Mouse (Mus musculus): ENCODE data around the gene Iqcc.

Iqcc gene

DNA sequence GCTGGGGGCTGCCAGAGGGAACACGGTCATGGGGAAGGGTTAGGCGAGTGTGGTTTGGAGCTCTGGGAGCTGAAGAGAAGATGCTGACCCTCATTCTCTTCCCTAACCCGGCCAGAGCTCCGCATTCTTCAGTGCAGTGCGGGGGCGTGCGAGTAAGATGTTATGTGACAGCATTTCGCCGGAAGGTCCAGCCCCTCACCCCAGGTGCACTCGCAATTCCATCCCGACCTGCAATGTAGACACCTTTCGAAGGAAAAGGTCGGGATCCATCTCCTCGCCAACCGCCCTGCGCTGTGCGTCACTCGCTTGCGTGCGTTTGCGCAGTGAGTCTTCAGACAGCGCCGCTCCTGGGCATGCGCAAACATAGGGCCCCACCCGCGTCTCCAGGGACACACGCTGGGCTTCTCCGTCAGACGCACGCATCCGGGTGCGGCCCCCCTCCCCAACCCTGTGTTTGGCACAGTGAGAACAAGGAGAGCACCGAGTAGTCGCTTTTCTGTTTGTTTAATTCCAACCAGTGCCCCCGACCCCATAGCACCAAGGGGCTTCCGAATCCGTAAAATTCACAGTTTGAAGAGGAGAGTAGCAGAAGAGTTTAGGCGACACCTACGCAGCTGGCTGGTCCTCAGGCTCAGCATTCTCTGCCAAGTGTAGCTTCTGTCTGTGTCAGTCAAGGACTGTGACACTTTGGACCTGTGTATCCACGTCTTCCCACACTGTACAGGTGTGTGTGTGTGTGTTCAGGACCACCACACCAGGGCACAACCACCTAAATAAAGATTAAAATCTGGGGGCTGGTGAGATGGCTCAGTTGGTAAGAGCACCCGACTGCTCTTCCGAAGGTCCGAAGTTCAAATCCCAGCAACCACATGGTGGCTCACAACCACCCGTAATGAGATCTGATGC is at the start of gene Iqcc:
Iqcc (minus strand) TSS at position 314 of the 906 bp plus-strand sequence.
- DNase-seq (ENCODE audit: low read depth), result peak; percentile 82

DNA sequence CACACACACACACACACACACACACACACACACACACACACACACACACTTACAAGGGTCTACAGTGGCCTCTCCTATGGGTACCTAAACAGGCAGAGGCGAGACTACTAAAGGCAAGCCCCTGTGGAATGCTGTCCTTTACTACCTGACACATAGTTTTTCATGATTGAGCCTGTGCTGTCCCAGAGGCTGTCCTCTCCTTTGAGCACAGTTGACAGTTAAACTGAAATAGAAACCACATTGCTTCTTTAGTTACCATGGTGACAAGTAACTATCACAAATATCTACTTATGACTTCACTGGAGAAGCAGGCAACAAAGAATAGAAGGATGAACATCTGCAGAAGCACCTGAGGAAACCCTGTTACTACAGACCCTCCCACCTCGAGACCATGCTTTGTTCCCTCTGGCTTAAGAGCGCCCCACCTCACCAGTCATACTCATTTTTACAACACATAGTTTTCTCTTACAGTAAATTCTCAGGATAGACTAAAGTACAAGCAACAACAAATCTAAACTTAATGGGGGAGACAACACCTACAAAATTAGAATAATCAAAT is 43.4 kb upstream of the Iqcc start:
- DNase-seq (ENCODE audit: low read depth), result no peak

DNA sequence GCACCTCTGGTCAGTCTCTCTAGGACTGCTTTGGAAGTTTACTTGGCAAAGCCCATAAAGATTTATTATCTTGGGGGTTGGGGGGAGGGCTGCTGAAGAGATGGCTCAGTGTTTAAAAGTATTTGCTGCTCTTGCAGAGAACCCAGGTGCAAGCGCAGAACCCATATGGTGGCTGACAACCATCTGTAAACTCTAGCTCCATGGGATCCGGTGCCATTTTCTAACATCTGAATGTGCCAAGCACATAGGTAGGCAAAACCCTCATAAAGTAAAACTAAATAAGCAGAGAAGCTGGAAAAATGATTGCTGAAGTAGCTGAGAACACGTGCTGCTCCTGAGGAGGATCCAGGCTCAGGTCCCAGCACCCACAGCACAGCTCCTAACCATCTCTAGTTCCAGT is 42.7 kb upstream of the Iqcc start:
- DNase-seq (ENCODE audit: low read depth), result no peak

DNA sequence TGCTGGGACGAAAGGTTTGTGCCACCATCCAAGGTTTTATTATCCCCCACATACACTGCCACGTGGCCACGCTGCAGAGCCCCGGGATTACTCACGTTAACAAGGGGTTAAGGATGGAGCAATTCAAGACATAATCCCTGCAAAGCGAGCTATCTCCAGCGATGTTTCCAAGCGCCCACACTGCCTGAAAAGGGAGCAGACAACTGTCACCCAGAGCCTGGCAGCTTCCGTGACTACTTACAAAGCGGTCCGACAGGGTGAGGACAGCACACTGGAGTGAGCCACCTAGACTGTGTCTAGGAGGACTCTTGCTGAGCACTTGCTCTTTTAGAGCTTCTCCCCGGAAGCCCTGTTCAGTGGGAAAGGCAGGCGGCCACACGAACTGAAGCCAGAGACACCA is 35.9 kb upstream of the Iqcc start:
- DNase-seq (ENCODE audit: low read depth), result no peak

DNA sequence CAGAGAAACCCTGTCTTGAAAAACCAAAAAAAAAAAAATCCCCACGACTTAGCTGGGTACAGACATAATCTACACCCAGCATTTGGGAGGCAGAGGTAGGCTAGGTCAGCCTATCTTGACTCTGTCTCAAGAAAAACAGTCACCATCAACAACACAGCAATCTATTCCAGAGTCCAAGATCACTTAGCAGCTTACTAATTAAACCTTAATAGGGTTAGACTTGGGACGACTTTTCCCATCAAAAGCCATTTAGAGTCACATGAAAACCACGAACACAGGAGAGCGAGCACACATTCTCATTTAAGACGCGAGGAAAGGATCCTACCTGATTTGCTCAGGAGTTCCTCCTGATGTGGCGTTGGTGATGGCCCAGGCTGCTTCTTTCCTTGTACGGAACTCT is 31.5 kb upstream of the Iqcc start:
- DNase-seq (ENCODE audit: low read depth), result no peak

DNA sequence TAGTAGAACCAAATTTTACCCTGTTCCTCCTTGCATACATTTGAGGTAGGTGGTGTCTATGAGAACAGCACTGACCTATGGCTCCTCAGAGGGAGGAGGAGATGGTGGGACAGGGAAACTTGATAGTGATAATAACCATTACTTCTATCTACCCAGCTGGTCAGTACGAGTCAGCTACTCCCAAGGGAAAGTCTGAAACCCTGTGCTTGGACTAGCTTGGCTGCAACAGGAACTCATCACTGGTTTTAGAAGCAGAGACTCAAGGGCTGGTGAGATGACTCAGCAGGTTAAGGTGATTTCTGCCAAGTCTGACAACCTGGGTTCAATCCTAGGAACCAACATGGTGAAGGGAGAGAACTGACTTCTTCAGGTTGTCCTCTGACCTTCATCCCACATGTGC is 29.8 kb upstream of the Iqcc start:
- no peak for DNase-seq (ENCODE audit: low read depth)

DNA sequence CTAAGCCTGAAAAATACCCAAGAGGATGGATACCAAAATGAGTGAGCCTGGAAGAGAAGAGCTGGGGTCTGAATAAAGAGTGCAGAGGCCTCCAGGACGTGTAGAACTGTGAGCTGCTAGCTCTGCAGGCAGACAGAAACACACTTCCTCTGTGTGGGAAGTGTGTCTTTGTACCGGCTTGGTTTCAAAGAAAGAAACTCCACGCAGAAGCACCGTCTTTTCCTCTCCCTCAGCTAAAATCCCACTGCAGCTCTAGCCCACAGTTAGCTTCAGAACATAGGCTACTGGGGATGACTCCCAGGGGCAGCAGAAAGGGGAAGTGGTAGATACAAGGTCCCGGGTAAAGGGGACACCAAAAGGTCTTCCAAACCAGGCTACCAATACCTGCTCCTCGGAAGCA is 26.3 kb upstream of the Iqcc start:
- no peak for DNase-seq (ENCODE audit: low read depth)

DNA sequence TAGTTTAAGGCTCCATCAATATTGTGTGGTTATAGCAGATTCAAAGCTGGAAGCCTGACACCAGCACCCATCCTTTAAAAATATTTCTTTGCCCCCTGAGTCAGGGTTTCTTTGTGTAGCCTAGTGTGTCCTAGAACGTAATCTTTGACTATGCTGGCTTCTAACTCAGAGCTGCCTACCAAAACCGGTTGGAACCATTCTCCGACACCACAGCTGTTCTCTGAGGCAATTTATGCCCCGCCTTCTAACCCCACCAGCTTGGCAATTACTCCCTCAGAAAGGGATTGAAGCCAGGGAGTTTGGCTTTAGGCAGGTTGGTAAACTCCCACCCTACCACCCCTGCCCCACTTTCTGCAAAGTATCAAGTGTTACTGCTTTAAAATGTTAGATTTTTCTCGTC is 22.9 kb upstream of the Iqcc start:
- DNase-seq (ENCODE audit: low read depth), result peak; percentile 32

DNA sequence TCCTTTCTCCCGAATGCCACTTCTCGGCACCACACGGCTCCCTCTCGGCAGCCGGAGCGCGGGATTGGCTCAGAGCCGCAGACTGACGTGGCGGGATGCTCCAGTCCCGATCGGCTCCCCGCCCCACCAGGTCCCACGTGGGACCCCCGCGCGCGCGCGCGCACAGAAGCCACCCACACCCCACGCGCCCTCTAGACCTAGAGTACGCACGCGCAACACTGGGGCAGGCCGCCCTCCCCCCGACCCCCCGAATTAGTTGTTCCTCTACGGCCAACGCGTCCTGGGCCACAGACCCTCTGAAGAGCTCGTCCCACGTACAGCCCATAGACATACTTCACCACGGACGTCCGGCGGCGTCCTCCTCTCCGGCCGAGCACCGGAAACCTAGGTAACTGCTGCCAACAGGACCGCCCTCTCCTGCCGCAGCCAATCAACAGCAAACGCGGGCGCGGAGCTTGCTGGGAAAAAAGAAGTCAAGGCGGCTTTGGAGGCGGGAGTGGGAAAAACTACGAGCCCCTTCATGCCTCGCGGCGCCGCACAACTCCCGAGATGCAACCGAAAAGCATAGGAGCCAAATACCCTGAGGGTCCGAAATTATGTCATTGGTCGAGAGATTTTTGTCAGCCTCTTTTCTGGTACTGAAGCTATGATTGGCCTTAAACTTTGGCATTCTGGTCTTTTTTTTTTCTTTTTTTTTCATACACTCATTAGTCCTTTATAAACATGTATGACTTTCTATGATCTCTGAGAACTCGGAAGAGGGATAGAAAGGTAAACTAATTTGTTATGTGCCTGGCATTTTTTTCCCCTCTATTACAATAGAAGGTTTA is 22.0 kb upstream of the Iqcc start, which contains the start of gene Txlna:
Txlna (minus strand) TSS at position 428 of the 830 bp plus-strand sequence.
- peak; percentile 92 for DNase-seq (ENCODE audit: low read depth)

DNA sequence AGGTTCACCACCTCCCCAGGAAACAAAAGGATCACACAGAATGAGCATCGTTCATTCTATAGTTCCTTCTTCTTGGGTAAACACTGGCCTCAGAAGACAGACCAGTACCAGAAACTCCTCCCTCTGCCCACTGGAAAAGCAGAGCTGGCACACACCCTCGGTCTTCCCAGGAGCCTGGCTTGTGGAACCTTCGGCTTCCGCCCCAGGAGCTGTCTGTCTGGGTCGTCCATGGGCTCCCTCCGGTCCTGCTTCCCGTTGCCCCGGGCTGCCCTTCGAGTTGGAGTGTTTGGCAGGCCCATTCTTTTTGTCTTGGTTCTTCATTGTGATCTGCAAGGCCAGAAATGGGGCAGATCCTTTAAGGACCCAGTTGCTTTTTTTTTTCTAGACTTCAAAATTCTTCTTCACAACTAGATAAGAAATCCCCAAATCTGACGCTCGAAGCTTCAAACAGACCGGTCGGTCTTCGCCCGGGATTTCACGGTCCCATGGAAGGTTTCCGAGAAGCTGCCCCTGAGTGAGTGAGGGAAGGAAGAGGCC is 21.3 kb upstream of the Iqcc start:
- peak; percentile 33 for DNase-seq (ENCODE audit: low read depth)

DNA sequence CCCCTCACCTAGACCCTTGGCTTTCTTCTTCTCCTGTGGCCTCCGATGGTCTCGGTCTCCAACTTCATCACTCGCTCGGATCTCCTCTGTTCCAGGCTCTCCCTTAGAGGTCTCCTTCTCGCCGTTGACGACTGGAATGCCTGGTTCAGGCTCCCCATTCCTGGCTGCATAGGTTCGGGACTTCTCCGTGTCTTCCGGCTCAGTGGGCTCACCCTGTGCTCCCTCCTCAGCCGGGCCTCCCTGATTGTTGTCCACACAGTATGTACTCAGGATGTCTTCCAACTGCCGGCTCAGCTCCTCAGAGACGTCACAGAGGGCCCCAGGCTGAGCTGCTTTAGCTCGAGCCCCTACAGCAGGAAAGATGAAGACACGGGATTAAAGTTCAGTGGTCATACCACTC is 20.3 kb upstream of the Iqcc start:
- no peak for DNase-seq (ENCODE audit: low read depth)

DNA sequence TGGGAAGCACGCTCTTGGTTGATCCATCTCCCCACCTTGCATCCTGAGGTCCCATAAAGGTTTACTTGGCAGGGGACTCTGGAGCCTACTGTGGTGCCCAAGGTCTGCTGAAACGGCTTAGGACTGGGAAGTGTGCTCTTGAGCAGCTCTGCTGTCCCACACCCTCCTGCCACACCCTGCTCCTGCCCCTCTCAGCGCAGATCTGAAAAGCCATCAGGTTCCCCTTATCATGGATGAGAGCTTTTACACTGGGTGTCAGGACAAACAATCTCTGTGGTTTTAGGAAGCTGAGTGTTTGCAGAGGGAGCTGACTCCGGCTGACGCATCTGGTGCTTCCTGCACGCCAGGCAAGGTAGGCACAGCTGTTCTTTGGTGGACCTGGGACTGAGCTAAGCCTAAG is 15.0 kb upstream of the Iqcc start:
- no peak for DNase-seq (ENCODE audit: low read depth)

DNA sequence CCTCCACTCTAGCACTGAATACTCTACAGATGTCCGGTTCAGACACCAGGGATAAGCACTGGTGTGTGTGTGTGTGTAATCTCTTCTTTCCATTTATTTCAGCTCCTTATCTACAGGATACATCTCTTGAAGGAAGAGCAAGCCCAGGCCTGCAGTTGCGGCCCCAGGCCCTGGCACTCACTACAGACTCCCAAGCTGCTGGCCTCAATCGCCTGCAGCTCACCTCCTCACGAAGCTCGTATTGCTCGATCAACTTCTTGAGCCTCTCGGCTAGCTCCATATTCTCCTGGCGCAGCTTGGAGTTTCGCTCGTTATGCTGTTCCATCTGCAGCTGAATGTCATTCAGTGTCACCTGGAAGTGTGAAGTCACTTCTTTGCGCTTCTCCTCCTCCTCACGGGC is 13.0 kb upstream of the Iqcc start:
- no peak for DNase-seq (ENCODE audit: low read depth)

DNA sequence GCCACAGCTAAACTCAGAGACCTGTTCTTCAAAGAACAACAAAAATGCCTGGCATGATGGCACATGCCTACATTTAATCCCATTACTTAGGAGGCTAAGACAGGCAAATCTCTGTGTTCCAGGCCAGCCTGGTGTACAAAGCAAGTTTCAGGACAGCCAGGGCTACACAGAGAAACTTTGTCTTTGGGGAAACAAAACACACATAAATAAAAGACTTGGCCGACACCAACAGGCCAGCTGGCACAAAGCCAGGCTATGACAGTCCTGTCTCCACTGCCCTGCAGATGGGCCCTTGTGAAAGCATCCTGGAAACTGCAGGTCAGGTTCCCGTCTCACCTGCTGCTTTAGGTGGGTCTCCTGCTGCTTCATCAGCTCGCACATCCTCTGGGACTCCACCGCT is 12.0 kb upstream of the Iqcc start:
- DNase-seq (ENCODE audit: low read depth), result no peak

DNA sequence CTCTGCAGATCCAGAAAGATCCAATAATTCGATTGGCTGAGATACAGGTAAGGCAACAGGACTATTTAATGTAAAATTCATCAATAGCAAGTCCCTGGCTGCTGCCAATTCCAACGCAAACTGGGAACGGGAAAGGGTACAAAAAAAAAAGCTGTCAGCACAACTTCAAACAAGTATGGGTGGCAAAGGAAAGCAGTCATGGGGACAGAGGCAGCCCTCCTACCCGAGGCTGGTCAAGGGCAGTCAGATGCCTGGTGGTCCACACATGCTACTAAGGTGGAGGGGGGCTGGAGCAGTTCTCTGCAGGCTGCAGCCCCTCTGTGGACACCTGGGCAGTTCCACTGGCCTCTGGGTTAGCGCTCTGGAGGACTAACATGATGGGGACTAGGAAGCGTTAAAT is 7.1 kb upstream of the Iqcc start:
- no peak for DNase-seq (ENCODE audit: low read depth)

DNA sequence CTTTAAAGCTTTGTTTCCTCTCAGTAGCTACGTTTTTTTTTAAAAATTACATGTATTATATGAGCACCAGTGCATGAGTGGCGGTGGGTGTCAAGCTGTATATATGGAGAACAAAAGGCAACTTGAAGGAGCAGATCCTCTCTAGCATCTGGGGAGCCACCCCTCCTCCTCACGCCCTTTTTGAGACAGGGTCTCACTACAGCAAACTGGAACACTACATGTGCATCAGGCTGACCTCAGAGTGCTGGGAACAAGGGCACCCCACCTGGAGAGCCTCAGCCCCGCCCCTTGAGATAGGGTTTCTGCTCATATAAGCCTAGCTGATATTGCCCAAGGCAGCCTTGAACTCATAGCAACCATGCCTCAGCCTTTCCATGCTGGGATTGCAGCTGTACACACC is 6.6 kb upstream of the Iqcc start:
- no peak for DNase-seq (ENCODE audit: low read depth)

DNA sequence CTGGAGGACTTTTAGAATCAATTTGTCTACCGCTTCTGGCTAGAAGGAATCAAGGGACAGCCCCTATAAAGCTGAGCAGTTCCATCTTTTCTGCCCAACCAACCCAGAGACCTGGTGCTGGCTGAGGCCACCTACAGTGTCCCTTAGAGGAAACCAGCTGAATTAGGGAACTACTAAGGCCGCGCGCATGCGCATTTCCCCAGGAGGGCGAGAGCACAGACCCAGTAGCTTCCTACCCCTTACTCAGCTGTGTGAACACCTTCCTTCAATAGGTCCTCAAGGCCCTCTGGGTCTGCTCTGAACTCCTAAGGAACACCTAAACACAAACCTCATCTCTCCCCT is 6.1 kb upstream of the Iqcc start:
- no peak for DNase-seq (ENCODE audit: low read depth)

DNA sequence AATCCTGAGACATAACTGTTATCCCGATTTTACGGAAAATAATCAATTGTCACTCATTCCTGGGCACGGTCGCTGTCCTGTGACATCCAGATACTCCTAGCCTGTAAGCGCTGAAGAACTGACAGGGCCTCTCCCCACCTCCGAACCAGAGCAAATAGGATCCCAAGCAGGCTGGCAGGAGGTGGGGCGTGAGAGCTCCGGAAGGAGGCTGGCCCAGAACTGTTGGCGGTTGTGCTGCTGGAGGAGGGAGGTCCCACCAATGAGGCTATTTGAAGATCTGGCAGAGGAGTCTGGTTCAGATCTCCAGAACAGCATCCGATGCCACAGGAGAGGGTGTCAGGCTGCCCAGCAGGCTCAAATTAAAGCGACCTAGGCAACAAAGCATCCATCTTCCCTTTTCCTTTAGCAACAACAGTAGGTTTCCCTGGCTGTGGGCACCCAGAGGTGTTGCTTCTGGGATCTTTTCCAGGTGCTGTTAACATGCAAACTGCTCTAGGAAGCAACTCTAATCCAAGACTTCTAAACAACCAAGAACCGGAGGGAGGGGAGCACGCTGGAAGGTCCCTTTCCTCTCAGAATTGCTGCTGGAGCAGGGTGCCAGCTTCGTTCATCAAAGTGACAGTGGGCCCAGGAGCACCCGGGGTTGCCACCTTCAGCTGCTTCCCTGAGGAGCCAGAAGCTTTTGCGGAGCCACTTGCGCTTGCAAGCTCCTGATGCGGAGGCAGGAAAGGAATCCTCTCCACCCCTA is 5.6 kb upstream of the Iqcc start:
- DNase-seq (ENCODE audit: low read depth), result peak; percentile 83

DNA sequence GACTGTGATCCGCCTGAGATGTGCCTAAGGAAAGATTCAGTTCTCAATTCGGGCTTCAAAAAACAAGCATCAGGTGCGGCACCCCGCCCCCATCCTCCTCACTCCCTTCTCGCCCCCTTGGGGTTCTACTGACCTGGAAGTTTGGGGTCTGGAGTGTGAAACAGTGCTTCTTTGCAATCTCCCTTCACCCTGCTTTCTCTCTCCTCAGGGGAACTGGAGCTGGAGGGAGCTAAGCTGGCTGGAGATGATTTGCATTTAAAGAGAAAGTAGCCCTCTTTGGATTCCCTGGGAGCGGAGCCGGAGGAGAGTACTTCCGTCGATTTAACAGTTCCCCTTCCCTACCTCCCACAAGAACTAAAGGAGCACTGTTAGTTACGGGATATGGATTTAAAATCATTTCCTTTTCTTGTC is 4.8 kb upstream of the Iqcc start, which contains the start of gene Ccdc28b:
Ccdc28b (minus strand) TSS at position 267 of the 411 bp plus-strand sequence.
- DNase-seq (ENCODE audit: low read depth), result no peak

DNA sequence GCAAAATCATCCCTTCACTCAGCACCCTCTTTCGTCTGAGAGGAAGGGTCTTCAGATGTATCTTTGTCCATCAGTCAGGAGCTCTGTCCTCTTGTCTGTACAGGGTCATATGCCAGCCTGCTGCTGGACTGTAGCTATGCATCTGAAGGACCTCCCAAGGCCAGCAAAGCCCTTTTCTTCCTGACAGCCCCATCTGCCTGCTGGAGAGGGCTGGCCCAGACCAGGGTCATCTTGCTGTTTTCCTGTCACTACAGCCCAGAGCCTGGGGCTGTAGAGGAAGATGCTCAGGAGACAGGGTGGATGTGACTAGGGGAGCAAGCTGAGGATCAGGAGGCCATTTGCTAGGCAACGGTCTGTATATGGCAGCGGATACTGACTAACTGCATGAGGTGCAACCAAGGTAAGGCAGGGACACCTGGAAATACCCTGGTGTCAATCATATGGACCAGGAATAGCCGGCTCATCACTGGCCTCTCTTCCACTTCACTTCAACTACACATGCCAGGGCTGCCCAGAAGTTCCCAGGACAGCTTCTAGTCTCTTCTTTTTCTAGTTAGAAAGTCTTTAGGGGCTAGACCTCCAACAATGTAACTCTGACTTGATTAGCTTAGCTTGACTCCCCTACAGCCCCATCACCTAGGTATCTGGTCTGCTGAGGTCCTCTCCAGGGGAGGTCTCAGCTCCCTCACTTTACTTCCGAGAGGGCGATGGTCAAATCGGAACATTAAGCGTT is 4.1 kb upstream of the Iqcc start:
- no peak for DNase-seq (ENCODE audit: low read depth)
